Mouse (Mus musculus): Measurements from ENCODE around the gene Lgr6. TPM values are rescaled to one million over a fixed set of nuclear protein-coding genes. Genes with fewer than 3 reads are reported as not detected.

Gene Lgr6
- polyA plus RNA-seq, 1 experiment = 0.21 TPM

- TF ChIP-seq POLR2A (IDR thresholded peaks at IDR 0.05; ENCODE audit: low read depth, low read length) = no peak
- H3K4me3 ChIP-seq (ENCODE audit: extremely low read depth, insufficient read depth, insufficient read length) = no peak overlapping the region
- WGBS = 71% methylated on average over 1 of the region's 1 CpGs
These were observed 17.7 kb downstream of the Lgr6 start for GRCm38 (mm10) chr1:135087414-135087813.

GRCm38 (mm10) chr1:135086015-135086414, 19.1 kb downstream of the Lgr6 start:
- Histone ChIP-seq H3K4me3 (ENCODE audit: extremely low read depth, insufficient read depth, insufficient read length) (no peak overlapping the region), H3K27ac (ENCODE audit: insufficient read depth, low read length) (no peak overlapping the region), H3K4me1 (ENCODE audit: control insufficient read depth, insufficient read depth, insufficient read length) (peaks cover 12% of the 10 kb centered on the region; the same call in 1 of the 2 replicates), H3K27me3 (ENCODE audit: control insufficient read depth, insufficient read depth, low read length) (peaks cover 3% of the 10 kb centered on the region), H3K36me3 (ENCODE audit: control insufficient read depth, insufficient read depth, low read length) (no peaks in the 10 kb centered on the region)
- TF ChIP-seq CTCF (IDR thresholded peaks at IDR 0.05; ENCODE audit: extremely low read depth, insufficient read depth, insufficient read length, insufficient replicate concordance) (no peak), POLR2A (IDR thresholded peaks at IDR 0.05; ENCODE audit: low read depth, low read length) (no peak)
- 52% methylated on average over 7 of the region's 7 CpGs for WGBS
- no peak for DNase-seq (ENCODE audit: low read depth in 1 of 2, low spot score in 2 of 2)

More at GRCm38 (mm10) chr1:135087414-135087813, 17.7 kb downstream of the Lgr6 start:
- Histone ChIP-seq H3K27me3 (ENCODE audit: control insufficient read depth, insufficient read depth, low read length) (peaks cover 3% of the 10 kb centered on the region), H3K4me1 (ENCODE audit: control insufficient read depth, insufficient read depth, insufficient read length) (peaks cover 12% of the 10 kb centered on the region; the same call in 1 of the 2 replicates), H3K27ac (ENCODE audit: insufficient read depth, low read length) (no peak overlapping the region), H3K36me3 (ENCODE audit: control insufficient read depth, insufficient read depth, low read length) (no peaks in the 10 kb centered on the region)
- no peak for DNase-seq (ENCODE audit: low read depth in 1 of 2, low spot score in 2 of 2)

- TF ChIP-seq CTCF (IDR thresholded peaks at IDR 0.05; ENCODE audit: extremely low read depth, insufficient read depth, insufficient read length, insufficient replicate concordance) (no peak), POLR2A (IDR thresholded peaks at IDR 0.05; ENCODE audit: low read depth, low read length) (no peak)
These were observed 19.7 kb downstream of the Lgr6 start for GRCm38 (mm10) chr1:135085296-135085871.

GRCm38 (mm10) chr1:135083465-135083864, 21.6 kb downstream of the Lgr6 start:
- Histone ChIP-seq H3K4me3 (ENCODE audit: extremely low read depth, insufficient read depth, insufficient read length) (no peak overlapping the region), H3K4me1 (ENCODE audit: control insufficient read depth, insufficient read depth, insufficient read length) (no peaks in the 10 kb centered on the region), H3K27me3 (ENCODE audit: control insufficient read depth, insufficient read depth, low read length) (peaks cover 3% of the 10 kb centered on the region), H3K36me3 (ENCODE audit: control insufficient read depth, insufficient read depth, low read length) (no peaks in the 10 kb centered on the region), H3K27ac (ENCODE audit: insufficient read depth, low read length) (no peak overlapping the region)
- no peak for TF ChIP-seq CTCF (IDR thresholded peaks at IDR 0.05; ENCODE audit: extremely low read depth, insufficient read depth, insufficient read length, insufficient replicate concordance)
- no peak for TF ChIP-seq POLR2A (IDR thresholded peaks at IDR 0.05; ENCODE audit: low read depth, low read length)
- DNase-seq (ENCODE audit: low read depth in 1 of 2, low spot score in 2 of 2) = no peak
- 82% methylated on average over 9 of the region's 9 CpGs for WGBS

More at GRCm38 (mm10) chr1:135085296-135085871, 19.7 kb downstream of the Lgr6 start:
- no peak overlapping the region for H3K4me3 ChIP-seq (ENCODE audit: extremely low read depth, insufficient read depth, insufficient read length)
- H3K4me1 ChIP-seq (ENCODE audit: control insufficient read depth, insufficient read depth, insufficient read length) = peaks cover 6% of the 10 kb centered on the region; the same call in 1 of the 2 replicates
- peaks cover 3% of the 10 kb centered on the region for H3K27me3 ChIP-seq (ENCODE audit: control insufficient read depth, insufficient read depth, low read length)
- no peak overlapping the region for H3K27ac ChIP-seq (ENCODE audit: insufficient read depth, low read length)
- 12% methylated on average over 28 of the region's 28 CpGs for WGBS
- no peaks in the 10 kb centered on the region for H3K36me3 ChIP-seq (ENCODE audit: control insufficient read depth, insufficient read depth, low read length)
- no peak for DNase-seq (ENCODE audit: low read depth in 1 of 2, low spot score in 2 of 2)

GRCm38 (mm10) chr1:135082267-135082666, 22.8 kb downstream of the Lgr6 start:
- DNase-seq (ENCODE audit: low read depth in 1 of 2, low spot score in 2 of 2) = no peak
- Histone ChIP-seq H3K4me1 (ENCODE audit: control insufficient read depth, insufficient read depth, insufficient read length) (no peaks in the 10 kb centered on the region; the same call in 1 of the 2 replicates), H3K36me3 (ENCODE audit: control insufficient read depth, insufficient read depth, low read length) (no peaks in the 10 kb centered on the region), H3K27me3 (ENCODE audit: control insufficient read depth, insufficient read depth, low read length) (peaks cover 3% of the 10 kb centered on the region), H3K27ac (ENCODE audit: insufficient read depth, low read length) (no peak overlapping the region), H3K4me3 (ENCODE audit: extremely low read depth, insufficient read depth, insufficient read length) (no peak overlapping the region)
- TF ChIP-seq POLR2A (IDR thresholded peaks at IDR 0.05; ENCODE audit: low read depth, low read length) = no peak
- TF ChIP-seq CTCF (IDR thresholded peaks at IDR 0.05; ENCODE audit: extremely low read depth, insufficient read depth, insufficient read length, insufficient replicate concordance) = no peak
- whole genome bisulfite sequencing = 4% methylated on average over 3 of the region's 3 CpGs

GRCm38 (mm10) chr1:135079021-135079420, 26.1 kb downstream of the Lgr6 start:
- no peaks in the 10 kb centered on the region; the same call in 1 of the 2 replicates for H3K4me1 ChIP-seq (ENCODE audit: control insufficient read depth, insufficient read depth, insufficient read length)
- H3K27ac ChIP-seq (ENCODE audit: insufficient read depth, low read length) = no peak overlapping the region
- H3K4me3 ChIP-seq (ENCODE audit: extremely low read depth, insufficient read depth, insufficient read length) = no peak overlapping the region
- TF ChIP-seq POLR2A (IDR thresholded peaks at IDR 0.05; ENCODE audit: low read depth, low read length) (no peak), CTCF (IDR thresholded peaks at IDR 0.05; ENCODE audit: extremely low read depth, insufficient read depth, insufficient read length, insufficient replicate concordance) (no peak)
- H3K27me3 ChIP-seq (ENCODE audit: control insufficient read depth, insufficient read depth, low read length) = no peaks in the 10 kb centered on the region
- no peaks in the 10 kb centered on the region for H3K36me3 ChIP-seq (ENCODE audit: control insufficient read depth, insufficient read depth, low read length)
- WGBS = 72% methylated on average over 2 of the region's 2 CpGs
- DNase-seq (ENCODE audit: low read depth in 1 of 2, low spot score in 2 of 2) = no peak

GRCm38 (mm10) chr1:135076470-135076869, 28.6 kb downstream of the Lgr6 start:
- WGBS = 82% methylated on average over 5 of the region's 5 CpGs
- Histone ChIP-seq H3K36me3 (ENCODE audit: control insufficient read depth, insufficient read depth, low read length) (no peaks in the 10 kb centered on the region), H3K27ac (ENCODE audit: insufficient read depth, low read length) (no peak overlapping the region), H3K4me1 (ENCODE audit: control insufficient read depth, insufficient read depth, insufficient read length) (no peaks in the 10 kb centered on the region; the same call in 1 of the 2 replicates), H3K4me3 (ENCODE audit: extremely low read depth, insufficient read depth, insufficient read length) (no peak overlapping the region), H3K27me3 (ENCODE audit: control insufficient read depth, insufficient read depth, low read length) (no peaks in the 10 kb centered on the region)
- TF ChIP-seq CTCF (IDR thresholded peaks at IDR 0.05; ENCODE audit: extremely low read depth, insufficient read depth, insufficient read length, insufficient replicate concordance) = no peak
- TF ChIP-seq POLR2A (IDR thresholded peaks at IDR 0.05; ENCODE audit: low read depth, low read length) = no peak
- DNase-seq (ENCODE audit: low read depth in 1 of 2, low spot score in 2 of 2) = no peak
